Mouse (Mus musculus) ovary, adult 18-20 months (tissue): ENCODE data around the gene Rnase9.
"Not testable (repeated sequence)": the region's sequence is repeated elsewhere in the genome, so short reads cannot be mapped to it uniquely, and the experiment has no call there.

ENCODE experiments used
- DNase-seq: peaks from one replicate; pipeline ENCODE4 v3.0.0; 2022; ENCODE audit warnings: low spot score, mixed read lengths

Gene Rnase9

DNA sequence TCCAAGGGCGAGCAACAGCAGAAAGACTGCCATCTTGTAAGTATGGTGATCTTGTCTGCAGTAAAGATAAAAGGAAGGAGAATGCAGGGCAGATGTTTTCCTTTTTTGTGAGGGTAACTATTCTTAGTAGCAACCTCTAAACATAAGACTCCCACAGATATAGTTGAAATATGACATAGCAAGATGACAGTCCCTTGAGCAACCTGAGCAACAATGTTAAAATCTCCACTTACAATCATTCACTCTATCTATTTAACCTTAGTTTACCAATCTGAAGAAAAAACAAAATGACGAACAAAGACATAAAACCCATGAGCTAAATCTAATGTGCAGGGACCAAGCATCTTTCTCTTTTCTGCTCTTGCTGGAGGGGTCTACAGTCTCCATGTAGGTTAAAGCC, 8.4 kb upstream of the Rnase9 start, which contains the start of gene Rnase11:
Rnase11 (minus strand) TSS at position 101 of the 400 bp plus-strand sequence.
- DNase-seq: no peak

- DNase-seq: no peak
These were observed 6.2 kb upstream of the Rnase9 start for GRCm38 (mm10) chr14:51047846-51048245.

- no peak for DNase-seq
These were observed 5.5 kb downstream of the Rnase9 start for GRCm38 (mm10) chr14:51036214-51036613.

DNA sequence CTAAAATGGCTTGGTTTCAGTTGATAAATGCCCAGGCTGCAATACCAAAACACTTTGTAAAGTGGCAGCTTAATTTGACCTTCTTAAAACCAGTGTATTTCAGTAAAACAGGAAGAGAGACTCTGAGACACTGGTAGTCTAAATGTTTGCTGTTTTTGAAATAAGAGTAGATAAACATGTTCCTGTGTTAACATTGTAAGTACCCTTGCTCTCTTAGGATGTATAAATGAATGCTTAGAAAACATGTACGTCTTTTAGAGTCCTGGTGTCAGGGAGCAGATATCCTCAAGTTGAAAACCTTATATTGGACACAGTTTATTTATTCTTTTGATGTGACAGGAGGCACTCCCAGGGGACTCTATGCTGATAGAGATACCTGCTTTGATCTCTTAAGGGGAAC, 6.5 kb downstream of the Rnase9 start:
- no peak for DNase-seq

DNA sequence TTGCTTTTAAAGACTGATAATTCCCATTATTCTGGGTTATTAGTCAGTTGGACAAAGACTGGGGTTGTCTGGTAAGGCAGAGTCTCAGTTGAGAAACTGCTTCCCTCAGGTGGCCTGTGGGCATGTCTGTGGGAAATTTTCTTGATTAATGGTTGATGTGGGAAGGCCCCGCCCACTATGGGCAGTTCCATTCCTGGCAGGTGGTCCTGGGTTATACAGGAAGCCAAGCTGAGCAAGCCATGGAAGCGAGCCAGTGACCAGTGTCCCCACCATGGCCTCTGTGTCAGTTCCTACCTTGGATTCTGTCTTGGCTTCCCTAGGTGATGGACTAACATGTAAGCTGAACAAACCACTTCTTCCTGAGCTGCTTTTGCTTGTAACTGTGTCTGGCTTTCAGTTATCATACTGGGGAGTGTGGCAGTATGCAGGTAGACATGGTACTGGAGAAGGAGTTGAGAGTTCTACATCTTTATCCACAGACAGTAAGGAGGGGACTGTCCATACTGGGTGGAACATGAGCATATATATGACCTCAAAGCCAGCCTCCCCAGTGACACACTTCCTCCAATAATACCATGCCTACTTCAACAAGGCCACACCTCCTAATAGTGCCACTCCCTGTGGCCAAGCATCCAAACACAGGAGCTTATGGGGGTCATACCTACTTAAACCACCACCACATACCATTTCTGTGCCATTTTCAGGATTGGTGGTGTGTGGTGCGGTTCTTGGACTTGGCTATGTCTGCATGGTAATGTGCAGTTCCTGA, 14.1 kb downstream of the Rnase9 start:
- DNase-seq: no peak

DNA sequence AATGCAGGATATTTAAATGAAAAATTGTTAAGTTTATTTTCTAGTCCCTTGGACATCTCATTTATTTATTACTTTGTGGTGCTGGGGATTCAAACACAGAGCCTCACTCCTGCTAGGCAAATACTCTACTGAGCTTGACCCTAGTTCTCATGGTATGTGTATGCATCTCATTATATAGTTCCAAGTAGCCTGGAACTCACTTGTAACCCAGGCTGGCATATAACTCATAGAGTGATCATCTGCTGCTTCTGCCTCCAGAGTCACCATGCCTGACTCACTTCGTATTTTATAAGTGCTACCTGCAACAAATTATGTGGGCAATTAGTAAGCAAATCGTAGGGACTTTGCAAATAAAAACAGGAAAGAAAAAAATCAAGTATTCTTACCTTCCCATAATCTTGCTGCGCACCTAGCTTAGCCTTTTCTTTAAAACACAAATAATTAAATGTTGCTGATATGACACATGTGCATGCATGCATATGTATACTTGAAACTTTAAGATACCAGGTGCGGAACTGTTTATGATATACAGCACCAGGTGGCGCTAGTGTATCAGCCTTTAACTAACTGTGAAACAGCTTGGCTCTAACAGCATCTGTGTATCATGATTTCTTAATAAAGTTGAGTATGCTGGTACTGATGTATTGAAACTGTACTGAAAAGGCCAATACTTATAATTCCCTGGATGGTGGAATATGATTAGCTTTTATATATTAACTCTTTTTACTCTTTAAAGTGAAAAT, 15.1 kb downstream of the Rnase9 start:
- DNase-seq: peak; percentile 15

GRCm38 (mm10) chr14:51024820-51025219, 16.8 kb downstream of the Rnase9 start:
- DNase-seq: no peak

GRCm38 (mm10) chr14:51023457-51023856, 18.2 kb downstream of the Rnase9 start:
- no peak for DNase-seq

DNA sequence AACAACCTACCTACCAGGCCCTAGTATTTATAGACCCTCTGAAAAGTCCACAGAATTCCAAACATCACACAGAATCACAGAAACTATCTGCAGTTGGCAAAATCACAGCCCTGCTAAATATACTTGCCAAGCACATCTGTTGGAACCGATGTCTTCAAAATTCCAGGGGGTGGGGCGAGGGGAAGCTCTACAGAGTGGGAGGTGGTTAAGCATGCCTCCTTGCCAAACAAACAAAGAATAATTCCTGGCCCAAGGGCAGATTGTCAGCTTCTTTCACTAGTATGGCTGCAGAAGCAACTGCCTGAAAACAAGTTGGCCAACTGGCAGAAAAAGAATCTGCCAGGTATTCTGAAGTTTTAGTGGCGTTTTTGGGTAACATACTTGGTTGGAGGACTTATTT, 24.4 kb downstream of the Rnase9 start:
- DNase-seq: no peak

DNA sequence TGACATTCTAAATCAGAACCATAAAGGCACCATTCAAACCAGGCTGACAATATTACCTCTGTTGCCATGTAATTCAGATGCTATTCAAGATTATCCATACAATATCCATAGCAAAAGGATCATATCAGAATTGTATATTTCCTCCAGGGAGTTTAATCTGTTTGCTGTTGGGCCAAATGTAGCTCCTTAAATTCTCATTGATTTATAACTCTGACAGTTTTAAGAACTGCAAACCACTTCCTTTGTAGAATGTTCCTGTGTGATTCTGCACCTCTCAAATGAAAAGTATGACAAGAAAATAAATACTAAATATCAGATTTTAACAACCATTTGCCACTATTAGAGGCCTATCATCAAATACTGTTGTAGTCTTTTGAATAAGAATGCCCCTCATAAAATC, 25.9 kb downstream of the Rnase9 start:
- DNase-seq: no peak

DNA sequence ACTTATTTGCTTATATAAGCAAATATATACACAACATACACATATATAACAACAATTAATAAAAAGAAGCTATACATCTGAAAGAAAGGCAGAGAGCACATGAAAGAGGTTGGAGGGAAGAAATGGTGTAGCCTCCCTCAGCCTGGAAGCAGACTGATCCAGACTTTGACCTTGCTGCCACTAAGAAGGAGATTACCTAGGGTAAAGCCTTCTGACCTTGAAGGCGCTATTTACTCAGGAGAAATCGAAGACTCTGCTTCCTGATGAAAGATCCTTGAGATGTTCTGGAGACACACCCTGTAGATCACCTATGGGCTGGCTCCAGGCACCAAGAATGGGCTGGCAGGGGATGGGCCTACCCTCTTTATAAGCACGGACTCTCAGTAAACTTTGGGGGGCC, 26.9 kb downstream of the Rnase9 start:
- not testable (repeated sequence) for DNase-seq

DNA sequence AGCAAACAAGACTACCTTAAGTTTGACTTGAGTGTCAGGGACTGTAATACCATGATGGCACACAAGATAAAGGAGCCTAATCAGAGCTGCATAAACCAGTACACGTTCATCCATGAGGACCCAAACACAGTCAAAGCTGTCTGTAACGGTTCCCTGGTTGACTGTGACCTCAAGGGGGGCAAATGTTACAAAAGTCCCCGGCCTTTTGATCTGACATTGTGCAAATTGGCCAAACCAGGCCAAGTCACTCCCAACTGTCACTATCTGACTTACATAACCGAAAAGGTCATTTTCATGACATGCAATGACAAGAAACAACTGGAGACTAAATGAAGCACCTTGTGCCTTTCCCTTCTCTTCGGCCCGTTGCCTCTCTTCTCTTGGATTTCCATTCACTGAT, 32.1 kb downstream of the Rnase9 start:
- DNase-seq: no peak

GRCm38 (mm10) chr14:51008781-51009180, 32.9 kb downstream of the Rnase9 start:
- no peak for DNase-seq

GRCm38 (mm10) chr14:51007914-51008713, 33.6 kb downstream of the Rnase9 start:
- peak; percentile 30 for DNase-seq

DNA sequence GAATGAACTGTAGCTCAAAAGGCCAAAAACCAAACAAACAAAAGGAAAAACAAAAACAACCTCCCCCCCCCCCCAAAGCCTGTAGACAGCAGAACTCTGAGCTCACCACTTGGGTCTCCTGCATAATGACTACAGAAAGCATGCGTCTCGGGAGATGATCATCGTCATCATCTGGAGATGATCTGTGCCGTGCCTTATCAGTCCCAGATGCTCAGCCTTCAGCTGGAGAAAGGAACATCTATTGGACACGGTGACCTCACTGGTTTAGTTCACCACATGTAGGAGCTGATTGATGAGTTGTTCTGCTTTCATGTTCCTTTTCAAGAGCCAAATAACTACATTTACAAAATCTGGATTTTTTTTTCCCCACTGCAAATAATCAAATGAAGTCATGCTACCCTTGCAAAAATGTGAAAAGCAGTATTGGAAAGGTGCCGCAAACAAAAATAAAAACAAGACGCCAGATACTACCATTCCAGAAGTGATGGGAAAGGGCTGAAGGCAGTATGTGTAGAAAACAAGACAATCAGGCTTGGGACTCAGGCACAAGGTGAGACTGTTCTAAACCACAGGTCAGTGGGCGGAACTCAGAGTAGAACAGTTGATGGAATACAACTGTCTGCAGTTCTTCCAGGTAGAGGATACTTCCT, 34.4 kb downstream of the Rnase9 start, which contains the start of gene Rnase10:
Rnase10 (plus strand) TSS at position 600 of the 650 bp plus-strand sequence.
- DNase-seq: no peak

DNA sequence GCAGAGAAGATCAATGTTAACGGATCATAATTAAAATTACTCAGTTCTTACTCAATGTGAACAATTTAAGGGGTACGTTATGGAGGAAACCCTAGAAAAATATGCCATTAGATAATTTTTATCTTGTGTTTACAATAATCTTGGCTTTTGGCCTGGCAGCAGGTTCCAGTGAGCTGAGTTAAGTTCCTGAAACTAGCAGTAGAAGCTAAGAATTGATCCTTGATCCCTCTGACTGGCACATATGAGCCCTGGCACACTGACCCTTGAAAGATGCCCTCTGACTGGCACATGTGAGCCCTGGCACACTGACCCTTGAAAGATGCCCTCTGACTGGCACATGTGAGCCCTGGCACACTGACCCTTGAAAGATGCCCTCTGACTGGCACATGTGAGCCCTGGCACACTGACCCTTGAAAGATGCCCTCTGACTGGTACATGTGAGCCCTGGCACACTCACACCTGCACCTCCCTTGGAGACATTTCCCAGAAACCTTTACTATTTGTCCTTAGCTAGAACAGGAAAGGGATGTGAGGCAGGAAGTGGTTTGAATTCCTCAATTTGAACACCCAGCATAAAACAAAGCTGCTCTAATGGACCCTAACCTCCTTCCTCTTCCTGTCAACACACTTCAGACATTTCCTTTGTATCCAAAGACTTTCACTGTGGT, 43.5 kb downstream of the Rnase9 start:
- DNase-seq: no peak

DNA sequence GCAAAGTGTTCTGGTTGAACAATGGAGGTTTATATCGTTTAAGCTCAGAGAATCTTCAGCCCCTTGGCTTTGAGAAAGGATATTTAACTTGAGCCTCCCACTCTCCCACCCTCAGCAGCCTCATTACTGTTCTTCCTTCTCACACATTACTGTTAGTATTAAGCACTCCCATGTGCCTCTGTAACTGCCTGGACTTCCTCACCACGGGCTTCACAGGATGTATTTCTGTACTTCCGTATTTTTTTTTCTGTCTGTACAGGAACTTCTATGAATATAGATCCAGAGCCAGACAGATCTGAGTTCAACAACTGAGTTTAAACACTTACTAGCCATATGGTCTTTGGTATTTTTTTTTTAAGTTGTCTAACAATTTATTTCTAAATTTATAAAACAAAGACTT, 44.6 kb downstream of the Rnase9 start:
- no peak for DNase-seq

DNA sequence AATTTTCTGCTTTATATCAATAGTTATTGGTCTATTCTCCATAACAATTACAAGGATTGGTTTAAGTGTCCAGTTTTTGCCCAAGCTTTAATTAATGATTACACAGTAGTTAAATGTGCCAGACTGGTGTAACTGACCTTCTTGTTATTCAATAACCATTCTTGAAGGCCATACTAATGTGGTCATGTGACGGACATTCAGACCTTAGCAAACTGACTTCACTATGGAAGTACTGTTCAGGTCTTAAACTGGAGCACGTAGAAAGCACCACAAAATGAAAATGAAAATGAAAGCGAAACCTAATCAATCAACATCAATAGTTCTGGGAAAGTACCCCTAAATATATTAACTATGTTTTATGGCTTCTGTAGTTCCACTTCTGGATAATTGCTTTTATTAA, 50.6 kb downstream of the Rnase9 start:
- DNase-seq: no peak
